Mouse (Mus musculus) embryo, embryonic 9.5 days (tissue): ENCODE results near the gene Nkapd1.
A peak's percentile ranks its signal among the peaks of the same experiment; 100 is the strongest.

Source experiments
- DNase-seq: peaks from one replicate; pipeline ENCODE4 v3.0.0-alpha.2; 2017; ENCODE audit errors: extremely low spot score

Gene Nkapd1

GRCm38 (mm10) chr9:50601536-50601935 lies 15.7 kb downstream of the Nkapd1 start:
- no peak for DNase-seq

GRCm38 (mm10) chr9:50596973-50597372 lies 20.3 kb downstream of the Nkapd1 start:
- DNase-seq = no peak

- no peak for DNase-seq
These were observed 22.4 kb downstream of the Nkapd1 start for GRCm38 (mm10) chr9:50594794-50595417.

- DNase-seq = peak; percentile 11
These were observed 23.7 kb downstream of the Nkapd1 start for GRCm38 (mm10) chr9:50593544-50593943.

GRCm38 (mm10) chr9:50592955-50593354 lies 24.3 kb downstream of the Nkapd1 start:
- DNase-seq = no peak

DNA sequence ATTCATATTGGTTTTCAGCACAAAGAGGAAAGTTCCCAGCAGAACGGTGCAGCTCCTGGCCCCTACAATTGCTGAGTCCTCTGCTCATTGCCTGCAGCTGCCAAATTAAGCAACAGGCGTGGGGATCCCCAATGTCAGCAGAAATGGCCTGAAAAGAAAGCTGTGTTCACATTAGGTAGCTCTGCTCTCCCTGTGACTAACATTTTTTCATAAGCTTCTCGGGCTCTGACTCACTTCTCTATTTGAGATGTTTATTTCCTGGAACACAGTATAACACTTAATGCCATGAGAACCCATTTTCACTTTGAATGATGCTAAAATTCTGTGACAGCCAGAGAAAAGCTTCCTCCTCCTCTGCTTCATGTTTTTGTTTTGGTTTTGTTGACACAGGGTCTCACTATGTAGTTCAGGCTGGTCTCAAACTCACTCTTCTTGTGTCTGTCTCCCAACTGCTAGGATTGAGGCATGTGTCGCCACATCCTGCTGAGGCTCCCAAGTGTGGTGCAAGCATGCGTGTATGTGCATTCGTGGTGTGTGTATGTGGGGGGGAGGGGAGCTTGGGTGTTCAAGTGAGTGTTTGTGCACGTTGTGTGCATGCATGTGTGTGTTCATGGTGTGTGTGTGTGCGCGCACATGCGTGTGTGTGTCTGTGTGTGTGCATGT lies 26.3 kb downstream of the Nkapd1 start:
- DNase-seq = no peak

DNA sequence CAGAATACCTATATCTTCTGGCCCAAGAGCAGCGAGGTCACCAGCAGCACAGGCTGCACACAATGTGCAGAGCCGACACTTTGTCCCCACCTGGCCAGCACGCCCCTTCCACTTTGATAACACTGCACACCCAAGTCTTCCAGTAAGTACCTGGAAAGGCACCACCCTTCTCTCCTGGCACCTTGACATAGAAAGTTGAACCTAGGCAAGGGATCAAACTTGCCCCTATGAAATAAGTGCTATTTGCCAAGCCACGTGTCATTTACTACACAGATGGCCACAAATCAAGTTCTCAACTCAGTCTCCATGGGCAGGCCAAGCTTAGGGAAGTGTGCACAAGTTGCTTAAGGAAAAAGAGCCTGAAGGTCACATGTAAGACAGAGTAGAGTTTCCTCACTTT lies 30.3 kb downstream of the Nkapd1 start:
- no peak for DNase-seq

DNA sequence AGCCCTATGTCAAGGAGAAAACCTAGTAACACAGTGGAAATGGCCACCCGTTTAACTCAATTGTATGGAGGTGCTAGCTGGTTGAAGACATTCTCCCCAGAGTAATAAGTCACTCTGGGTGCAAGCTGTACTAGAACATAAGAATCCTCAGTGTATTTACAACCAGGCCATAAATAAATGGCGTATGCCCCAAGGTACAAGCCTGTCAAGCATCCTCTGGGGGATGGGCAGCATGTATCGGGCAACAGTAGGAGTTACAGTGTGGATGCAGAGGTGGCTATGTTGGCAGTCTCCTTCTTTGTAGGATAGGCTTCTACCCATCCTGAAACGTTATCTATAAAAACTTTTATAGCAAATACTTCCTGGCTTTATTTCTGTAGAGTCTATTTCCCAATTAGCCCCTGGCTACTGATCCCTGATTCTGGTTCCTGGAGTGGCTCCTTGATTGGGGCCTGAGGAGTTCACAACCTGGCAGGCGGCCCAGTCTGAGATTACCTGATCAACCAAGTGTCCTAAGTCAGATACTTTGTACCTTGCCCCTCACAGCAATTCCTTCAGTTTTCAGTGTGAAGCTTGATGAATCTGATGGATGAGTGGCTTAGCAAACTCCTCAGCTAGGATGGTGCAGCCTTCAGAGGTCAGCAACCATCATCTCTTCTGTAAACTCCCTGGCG lies 32.0 kb downstream of the Nkapd1 start:
- DNase-seq = no peak

- no peak for DNase-seq
These were observed 36.9 kb downstream of the Nkapd1 start for GRCm38 (mm10) chr9:50580370-50580769.

GRCm38 (mm10) chr9:50569599-50570525 lies 47.4 kb downstream of the Nkapd1 start:
- DNase-seq = no peak

- DNase-seq = no peak
These were observed 49.4 kb downstream of the Nkapd1 start for GRCm38 (mm10) chr9:50567881-50568280.

DNA sequence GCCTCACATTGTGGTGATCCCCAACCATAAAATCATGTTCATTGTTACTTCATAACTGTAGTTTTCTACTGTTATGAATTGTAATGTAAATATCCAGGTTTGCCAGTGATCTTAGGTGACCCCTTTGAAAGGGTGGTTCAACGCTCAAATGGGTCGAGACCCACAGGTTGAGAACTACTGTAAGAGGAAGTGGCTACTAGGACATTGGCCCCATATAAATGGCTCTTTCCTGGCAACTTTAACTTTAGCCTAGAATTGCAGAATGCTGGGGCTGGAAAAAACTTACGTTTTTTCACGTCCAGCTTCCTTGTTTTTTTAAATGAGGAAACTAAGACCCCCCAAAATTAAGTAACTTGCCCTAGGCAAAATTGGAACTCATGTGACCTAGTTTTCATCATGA lies 49.9 kb downstream of the Nkapd1 start:
- DNase-seq = no peak

GRCm38 (mm10) chr9:50565940-50566339 lies 51.3 kb downstream of the Nkapd1 start:
- no peak for DNase-seq

DNA sequence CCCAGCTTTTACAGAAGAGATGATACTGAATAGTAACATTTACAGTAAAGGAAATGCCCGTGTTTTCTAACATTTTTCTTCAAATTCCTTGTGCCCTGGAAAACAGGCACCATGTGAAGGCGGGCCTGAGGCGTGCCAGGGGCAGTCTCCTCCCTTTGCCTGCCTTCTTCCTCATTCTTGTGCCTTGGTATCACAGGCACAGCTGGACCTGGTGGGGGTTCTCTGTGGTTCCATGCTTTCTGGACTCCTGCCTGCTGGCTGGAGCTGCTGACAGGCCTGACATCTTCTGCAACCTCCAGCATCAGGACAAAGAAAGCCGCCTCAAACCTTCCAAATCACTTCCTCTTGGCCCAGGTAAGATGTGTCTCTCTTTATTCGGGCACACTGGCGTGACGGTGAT lies 52.1 kb downstream of the Nkapd1 start:
- no peak for DNase-seq

- DNase-seq = no peak
These were observed 55.3 kb downstream of the Nkapd1 start for GRCm38 (mm10) chr9:50561918-50562360.

DNA sequence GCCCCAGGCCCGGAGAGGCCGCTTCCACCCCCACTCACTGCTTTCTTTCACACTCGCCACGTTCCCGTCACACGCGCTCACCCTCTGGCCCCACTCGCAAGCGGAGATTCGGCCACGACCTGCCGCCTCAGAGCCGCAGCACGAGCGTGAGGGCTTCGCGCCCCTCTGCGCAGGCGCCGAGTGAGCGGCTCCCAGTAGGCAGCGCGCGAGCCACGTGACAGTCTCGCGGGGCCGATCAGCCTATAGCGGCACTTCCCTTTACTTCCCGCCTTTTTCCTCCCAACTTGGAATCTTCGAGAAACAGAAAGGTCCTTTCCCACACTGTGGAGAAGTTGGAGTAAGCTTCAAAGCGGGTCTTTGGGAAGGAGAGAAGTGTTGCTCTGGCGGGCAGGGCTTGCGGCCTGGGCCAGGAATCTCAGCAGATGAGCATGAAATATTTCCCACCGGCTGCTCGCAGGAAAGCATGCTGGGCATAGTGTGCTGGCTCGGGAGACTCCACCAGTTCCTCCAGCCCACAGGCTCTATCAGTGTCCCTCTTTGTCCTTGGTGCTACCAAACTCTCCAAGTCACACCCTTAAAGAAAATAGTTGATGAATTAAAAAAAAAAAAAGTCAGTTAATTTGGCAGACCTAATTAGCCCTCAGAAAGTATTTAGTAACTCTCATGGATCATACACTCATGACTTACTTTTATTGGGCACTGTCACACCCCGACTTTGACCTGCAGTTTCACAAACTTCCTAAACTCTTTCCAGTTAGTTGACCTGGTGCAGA lies 55.9 kb downstream of the Nkapd1 start, which contains the start of gene Tex12:
Tex12 (minus strand) TSS at position 181 of the 773 bp plus-strand sequence.
- no peak for DNase-seq
